Mouse (Mus musculus) MEL (cell line): Measurements from ENCODE around the gene Hist3h2a. TPM values are rescaled to one million over a fixed set of nuclear protein-coding genes. Genes with fewer than 3 reads are reported as not detected.

ENCODE experiments used
- DNase-seq: peaks from one replicate; pipeline ENCODE4 v3.0.0; 2011; ENCODE audit warnings: low read depth, low spot score
- H3K27ac ChIP-seq: 2 replicates; pipeline ENCODE4 v1.5.1; 2012; ENCODE audit warnings: low read depth, mild to moderate bottlenecking, control low read depth, low read length, moderate library complexity; ENCODE audit not compliant: control insufficient read depth
- H3K27me3 ChIP-seq, 2 experiments: fragments of 150-350 bp in 1 of 2; sonication (generic) in 1 of 2; 2 replicates each; pipeline ENCODE4 v1.6.1; 2012; ENCODE audit warnings: low read length in 2 of 2, mild to moderate bottlenecking in 2 of 2, improper control_type of control experiment in 1 of 2, moderate library complexity in 1 of 2; ENCODE audit not compliant: insufficient read depth in 2 of 2, control insufficient read depth in 1 of 2
- H3K36me3 ChIP-seq, 2 experiments: 2 replicates each; pipeline ENCODE4 v1.6.1; 2012 to 2014; ENCODE audit warnings: low read length in 2 of 2, improper control_type of control experiment in 1 of 2, inconsistent platforms in 1 of 2, mild to moderate bottlenecking in 1 of 2; ENCODE audit not compliant: insufficient read depth in 2 of 2, control insufficient read depth in 1 of 2
- H3K4me1 ChIP-seq, 2 experiments: fragments of 150-350 bp in 1 of 2; sonication (generic) in 1 of 2; 2 replicates each; pipeline ENCODE4 v1.6.1; 2012; ENCODE audit warnings: low read length in 2 of 2, improper control_type of control experiment in 1 of 2, mild to moderate bottlenecking in 1 of 2; ENCODE audit not compliant: insufficient read depth in 2 of 2, control insufficient read depth in 1 of 2
- H3K4me3 ChIP-seq, 2 experiments: fragments of 150-350 bp in 1 of 2; sonication (generic) in 1 of 2; 2 replicates each; pipeline ENCODE4 v1.5.1; 2012; ENCODE audit warnings: low read depth in 2 of 2, low read length in 2 of 2, mild to moderate bottlenecking in 2 of 2, moderate library complexity in 2 of 2, control low read depth in 1 of 2, improper control_type of control experiment in 1 of 2; ENCODE audit not compliant: control insufficient read depth in 1 of 2, insufficient read depth in 1 of 2
- H3K79me2 ChIP-seq: 2 replicates; pipeline ENCODE4 v1.6.1; 2012; ENCODE audit warnings: mild to moderate bottlenecking, low read length, moderate library complexity; ENCODE audit not compliant: control insufficient read depth, poor library complexity, insufficient read depth
- H3K9ac ChIP-seq: 2 replicates; pipeline ENCODE4 v1.6.1; 2012; ENCODE audit warnings: low read depth, mild to moderate bottlenecking, control low read depth, low read length, moderate library complexity; ENCODE audit not compliant: control insufficient read depth, poor library complexity, severe bottlenecking
- H3K9me3 ChIP-seq: fragments of 150-350 bp; sonication (generic); replicated peaks from 2 replicates; pipeline ENCODE4 v1.6.1; 2012; ENCODE audit warnings: mild to moderate bottlenecking, low read length, improper control_type of control experiment, moderate library complexity; ENCODE audit not compliant: insufficient read depth
- BHLHE40 ChIP-seq: IDR thresholded peaks from 2 replicates; pipeline ENCODE4 v1.6.1; 2012; ENCODE audit warnings: low read depth, mild to moderate bottlenecking, inconsistent platforms, low read length, improper control_type of control experiment, borderline replicate concordance
- CHD1 ChIP-seq: IDR thresholded peaks from 2 replicates; pipeline ENCODE4 v1.6.1; 2012; ENCODE audit warnings: low read depth, mild to moderate bottlenecking, inconsistent platforms, low read length, improper control_type of control experiment
- CHD2 ChIP-seq: IDR thresholded peaks from 2 replicates; pipeline ENCODE4 v1.6.1; 2011; ENCODE audit warnings: low read length, improper control_type of control experiment
- CTCF ChIP-seq, 3 experiments: IDR thresholded peaks in 2 of 3; conservative IDR thresholded peaks in 1 of 3; 2 replicates each; pipeline ENCODE4 v1.5.1; 2011 to 2012; ENCODE audit warnings: low read length in 3 of 3, low read depth in 2 of 3, mild to moderate bottlenecking in 2 of 3, improper control_type of control experiment in 1 of 3, inconsistent platforms in 1 of 3, mixed read lengths in 1 of 3, moderate library complexity in 1 of 3; ENCODE audit not compliant: control insufficient read depth in 1 of 3, insufficient read depth in 1 of 3, poor library complexity in 1 of 3, severe bottlenecking in 1 of 3
- E2F4 ChIP-seq: IDR thresholded peaks from 2 replicates; pipeline ENCODE4 v1.6.1; 2011; ENCODE audit warnings: low read depth, low read length, improper control_type of control experiment, borderline replicate concordance
- ETS1 ChIP-seq: IDR thresholded peaks from 2 replicates; pipeline ENCODE4 v1.6.1; 2012; ENCODE audit warnings: low read depth, mild to moderate bottlenecking, inconsistent platforms, low read length, improper control_type of control experiment, moderate library complexity
- GATA1 ChIP-seq: IDR thresholded peaks from 2 replicates; pipeline ENCODE4 v1.6.1; 2011; ENCODE audit warnings: low read depth, low read length, improper control_type of control experiment
- HCFC1 ChIP-seq: IDR thresholded peaks from 2 replicates; pipeline ENCODE4 v1.6.1; 2012; ENCODE audit warnings: low read depth, mild to moderate bottlenecking, inconsistent platforms, low read length, improper control_type of control experiment, moderate library complexity
- KAT2A ChIP-seq: conservative IDR thresholded peaks from 2 replicates; pipeline ENCODE4 v1.6.1; 2012; ENCODE audit warnings: low read depth, low read length, improper control_type of control experiment, inconsistent platforms
- MAZ ChIP-seq: IDR thresholded peaks from 2 replicates; pipeline ENCODE4 v1.6.1; 2012; ENCODE audit warnings: low read depth, mild to moderate bottlenecking, inconsistent platforms, low read length, improper control_type of control experiment
- MEF2A ChIP-seq: IDR thresholded peaks from 2 replicates; pipeline ENCODE4 v1.6.1; 2014; ENCODE audit warnings: low read depth, mild to moderate bottlenecking, inconsistent platforms, low read length, improper control_type of control experiment; ENCODE audit not compliant: poor library complexity, insufficient replicate concordance, severe bottlenecking; ENCODE audit errors: extremely low read depth
- MXI1 ChIP-seq: IDR thresholded peaks from 2 replicates; pipeline ENCODE4 v1.6.1; 2011; ENCODE audit warnings: mild to moderate bottlenecking, low read depth, low read length, improper control_type of control experiment
- MYC ChIP-seq: IDR thresholded peaks from 2 replicates; pipeline ENCODE4 v1.6.1; 2011; ENCODE audit warnings: low read depth, mild to moderate bottlenecking, low read length, improper control_type of control experiment, moderate library complexity
- NRF1 ChIP-seq: IDR thresholded peaks from 2 replicates; pipeline ENCODE4 v1.6.1; 2014; ENCODE audit warnings: low read depth, mild to moderate bottlenecking, inconsistent platforms, low read length, improper control_type of control experiment, moderate library complexity; ENCODE audit not compliant: poor library complexity, insufficient read depth, severe bottlenecking
- POLR2A ChIP-seq, 2 experiments: IDR thresholded peaks; 2 replicates each; pipeline ENCODE4 v1.6.1; 2011 to 2012; ENCODE audit warnings: low read length in 2 of 2, mild to moderate bottlenecking in 2 of 2, control low read depth in 1 of 2, improper control_type of control experiment in 1 of 2, low read depth in 1 of 2, moderate library complexity in 1 of 2; ENCODE audit not compliant: control insufficient read depth in 1 of 2, insufficient read depth in 1 of 2, poor library complexity in 1 of 2
- POLR2AphosphoS2 ChIP-seq: IDR thresholded peaks from 2 replicates; pipeline ENCODE4 v1.6.1; 2011; ENCODE audit warnings: low read length, improper control_type of control experiment
- RCOR1 ChIP-seq: IDR thresholded peaks from 2 replicates; pipeline ENCODE4 v1.6.1; 2012; ENCODE audit warnings: low read depth, mild to moderate bottlenecking, inconsistent platforms, low read length, improper control_type of control experiment
- SIN3A ChIP-seq: IDR thresholded peaks from 2 replicates; pipeline ENCODE4 v1.6.1; 2012; ENCODE audit warnings: low read length, improper control_type of control experiment, inconsistent platforms
- SMC3 ChIP-seq: IDR thresholded peaks from 2 replicates; pipeline ENCODE4 v1.6.1; 2011; ENCODE audit warnings: low read depth, low read length, improper control_type of control experiment
- TAL1 ChIP-seq: IDR thresholded peaks from 2 replicates; pipeline ENCODE4 v1.6.1; 2012; ENCODE audit warnings: mild to moderate bottlenecking, inconsistent platforms, low read length, moderate library complexity, mixed read lengths
- TCF12 ChIP-seq: IDR thresholded peaks from 2 replicates; pipeline ENCODE4 v1.6.1; 2014; ENCODE audit warnings: low read depth, mild to moderate bottlenecking, inconsistent platforms, low read length, improper control_type of control experiment, moderate library complexity
- UBTF ChIP-seq: IDR thresholded peaks from 2 replicates; pipeline ENCODE4 v1.6.1; 2012; ENCODE audit warnings: low read depth, mild to moderate bottlenecking, inconsistent platforms, low read length, improper control_type of control experiment, moderate library complexity, borderline replicate concordance; ENCODE audit not compliant: insufficient read depth
- USF1 ChIP-seq: IDR thresholded peaks from 2 replicates; pipeline ENCODE4 v1.6.1; 2014; ENCODE audit warnings: low read depth, mild to moderate bottlenecking, inconsistent platforms, low read length, improper control_type of control experiment, moderate library complexity
- polyA plus RNA-seq, 2 experiments: library from polyadenylated mRNA; stranded (reverse) in 1 of 2; unstranded in 1 of 2; fragments of >175 nt in 1 of 2; fragments of >200 nt in 1 of 2; gene quantifications; 2 replicates each; pipeline versions ENCODE4 v1.2.1 to v1.2.4; 2012; ENCODE audit warnings: low replicate concordance in 2 of 2, low read depth in 1 of 2; ENCODE audit not compliant: insufficient read length in 2 of 2, insufficient read depth in 1 of 2, missing spikeins in 1 of 2
- total RNA-seq: library from RNA; depleted of rRNA; stranded (reverse); fragments of 300-350 nt; gene quantifications from 2 replicates; pipeline ENCODE4 v1.2.3, GENCODE M21; 2012

The Hist3h2a gene
- total and polyA plus RNA-seq, 3 experiments: 0.42 to 184 TPM; not detected in 1

GRCm38 (mm10) chr11:58931576-58931975 is 22.9 kb upstream of the Hist3h2a start:
- no peaks in the 10 kb centered on the region for H3K27me3 ChIP-seq
- H3K27ac ChIP-seq: no peak overlapping the region
- H3K9ac ChIP-seq: no peak overlapping the region
- H3K4me1 ChIP-seq: peaks cover 4 to 15% of the 10 kb centered on the region in 2 experiments; a peak in 3 of 4 replicates
- peaks cover 3 to 13% of the 10 kb centered on the region in 2 experiments for H3K36me3 ChIP-seq
- no peak overlapping the region for H3K4me3 ChIP-seq
- TF ChIP-seq MAZ (no peak), CTCF (IDR thresholded peaks at IDR 0.05 in 2 of 3, conservative IDR thresholded peaks at IDR 0.05 in 1 of 3; ENCODE audit: control insufficient read depth in 1 of 3, insufficient read depth in 1 of 3, low read depth in 2 of 3, low read length in 3 of 3, poor library complexity in 1 of 3, severe bottlenecking in 1 of 3) (peak in 2 of 3 experiments; percentile 34 to 35; a peak in 4 of 6 replicates), USF1 (no peak), SMC3 (0 out of 2 replicates have a peak, but pooled peaks have one; percentile 19), POLR2A (IDR thresholded peaks at IDR 0.05; ENCODE audit: control insufficient read depth in 1 of 2, insufficient read depth in 1 of 2, low read depth in 1 of 2, low read length in 2 of 2, poor library complexity in 1 of 2) (0 out of 4 replicates have a peak, but pooled peaks of 1 of the 2 experiments have one; percentile 34), E2F4 (no peak), BHLHE40 (no peak), HCFC1 (no peak)
- TF ChIP-seq, all 39 proteins: peak for 3
- no peaks in the 10 kb centered on the region for H3K9me3 ChIP-seq
- peak; percentile 48 for DNase-seq
- H3K79me2 ChIP-seq: peaks cover 1% of the 10 kb centered on the region; the same call in 1 of the 2 replicates

GRCm38 (mm10) chr11:58937909-58938308 is 16.6 kb upstream of the Hist3h2a start:
- Histone ChIP-seq H3K79me2 (peaks cover 17% of the 10 kb centered on the region), H3K27ac (no peak overlapping the region)

GRCm38 (mm10) chr11:58938322-58939087 is 16.0 kb upstream of the Hist3h2a start, which contains the start of gene Rnf187:
Gene Rnf187, minus strand, starts transcription at chr11:58938916.
- H3K27ac ChIP-seq: peak within 1 kb of the TSS; percentile 34
- peaks cover 17% of the 10 kb centered on the region for H3K79me2 ChIP-seq
- H3K9ac ChIP-seq: peak within 1 kb of the TSS; percentile 90
- no peaks in the 10 kb centered on the region for H3K9me3 ChIP-seq
- no peaks in the 10 kb centered on the region for H3K27me3 ChIP-seq
- H3K4me3 ChIP-seq: peak within 1 kb of the TSS; percentile 84 to 89
- H3K36me3 ChIP-seq: peaks cover 3 to 8% of the 10 kb centered on the region in 2 experiments
- DNase-seq: peak; percentile 96
- H3K4me1 ChIP-seq: peaks cover 2 to 16% of the 10 kb centered on the region in 2 experiments; a peak in 3 of 4 replicates
- TF ChIP-seq CTCF (IDR thresholded peaks at IDR 0.05 in 2 of 3, conservative IDR thresholded peaks at IDR 0.05 in 1 of 3; ENCODE audit: control insufficient read depth in 1 of 3, insufficient read depth in 1 of 3, low read depth in 2 of 3, low read length in 3 of 3, poor library complexity in 1 of 3, severe bottlenecking in 1 of 3): no peak
- TF ChIP-seq MEF2A: no peak
- TF ChIP-seq CHD2: no peak
- TF ChIP-seq CHD1: no peak
- TF ChIP-seq MXI1: peak; percentile 62
- TF ChIP-seq ETS1: peak; percentile 24; the same call in 1 of the 2 replicates
- TF ChIP-seq POLR2A (IDR thresholded peaks at IDR 0.05; ENCODE audit: control insufficient read depth in 1 of 2, insufficient read depth in 1 of 2, low read depth in 1 of 2, low read length in 2 of 2, poor library complexity in 1 of 2): peak; percentile 92 to 93
- TF ChIP-seq NRF1: peak; percentile 73
- no peak; the same call in 1 of the 2 replicates for TF ChIP-seq KAT2A
- TF ChIP-seq SIN3A: peak; percentile 91
- peak; percentile 75 for TF ChIP-seq TCF12
- no peak for TF ChIP-seq MYC
- TF ChIP-seq TAL1: no peak
- TF ChIP-seq HCFC1: peak; percentile 84
- peak; percentile 79; the same call in 1 of the 2 replicates for TF ChIP-seq POLR2AphosphoS2

More at GRCm38 (mm10) chr11:58937909-58938308, 16.6 kb upstream of the Hist3h2a start:
- TF ChIP-seq RCOR1 (no peak), NRF1 (peak; percentile 79), UBTF (no peak), CHD1 (no peak), GATA1 (peak; percentile 65), USF1 (no peak), POLR2AphosphoS2 (no peak), SIN3A (no peak)
- peak overlapping the region; percentile 84 to 89 for H3K4me3 ChIP-seq
- H3K36me3 ChIP-seq: peaks cover 3 to 8% of the 10 kb centered on the region in 2 experiments
- no peaks in the 10 kb centered on the region for H3K9me3 ChIP-seq
- peaks cover 2 to 16% of the 10 kb centered on the region in 2 experiments; a peak in 3 of 4 replicates for H3K4me1 ChIP-seq
- DNase-seq: peak; percentile 66
- H3K9ac ChIP-seq: peak overlapping the region; percentile 90
- no peaks in the 10 kb centered on the region for H3K27me3 ChIP-seq
